Mouse (Mus musculus): ENCODE results near the gene Lrrc10b.

The Lrrc10b gene

GRCm38 (mm10) chr19:10444685-10445369, 12.4 kb downstream of the Lrrc10b start:
- intact Hi-C loops (cut with DNase I) = loop anchor here (10.0 kb wide), 1 partner anchor 190 kb away; no protein-coding TSS in a partner anchor

- intact Hi-C loops (cut with DNase I) = loop anchor here (2.0 kb wide), 1 partner anchor 105 kb away; no protein-coding TSS in a partner anchor
Observed at GRCm38 (mm10) chr19:10437521-10437920, 19.8 kb downstream of the Lrrc10b start.

- intact Hi-C loops (cut with DNase I) = loop anchor here (2.0 kb wide), 1 partner anchor 104 kb away; no protein-coding TSS in a partner anchor
Observed at GRCm38 (mm10) chr19:10436726-10437125, 20.5 kb downstream of the Lrrc10b start.

DNA sequence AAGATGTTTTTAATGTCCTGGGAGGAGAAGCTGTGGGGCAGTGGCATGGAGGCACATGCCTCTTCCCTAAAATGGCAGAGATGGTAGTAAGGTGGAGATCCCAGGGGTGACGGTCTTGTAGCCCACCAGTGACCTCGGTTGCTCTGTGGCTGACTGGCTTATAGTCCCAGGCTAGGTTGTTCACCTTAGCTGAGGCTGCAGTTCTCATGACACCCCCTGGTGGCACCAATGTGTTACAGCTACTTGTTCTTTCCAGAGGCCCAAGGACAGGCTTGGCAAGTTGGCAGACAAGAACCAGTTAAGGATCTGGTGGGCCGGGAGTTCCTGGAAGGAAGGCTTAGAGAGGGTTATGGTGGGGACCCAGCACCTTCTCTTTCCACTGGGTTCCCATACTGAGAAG, 21.4 kb downstream of the Lrrc10b start:
- intact Hi-C loops (cut with DNase I) = loop anchor here (2.0 kb wide), 1 partner anchor 103 kb away; no protein-coding TSS in a partner anchor

DNA sequence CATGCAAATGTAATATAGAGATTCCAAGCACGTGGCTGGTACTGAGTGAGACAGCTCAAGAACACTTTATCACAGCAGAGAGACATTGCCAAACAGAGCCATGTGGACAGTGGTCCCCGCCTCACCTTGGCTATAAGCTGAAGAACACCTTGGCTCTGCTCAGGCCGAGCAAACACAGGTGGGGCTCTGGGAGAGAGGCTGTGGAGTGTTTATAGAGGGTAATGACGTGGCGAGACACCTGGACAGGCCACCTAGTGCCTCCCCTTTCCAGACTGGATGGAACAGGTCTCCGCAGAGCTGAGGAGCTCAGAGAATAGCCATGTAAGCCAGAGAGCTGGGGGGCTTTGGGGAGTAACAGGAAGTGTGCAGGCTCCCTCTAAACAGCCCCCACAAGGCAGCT, 22.3 kb downstream of the Lrrc10b start:
- intact Hi-C loops (cut with DNase I) = no loop called here

DNA sequence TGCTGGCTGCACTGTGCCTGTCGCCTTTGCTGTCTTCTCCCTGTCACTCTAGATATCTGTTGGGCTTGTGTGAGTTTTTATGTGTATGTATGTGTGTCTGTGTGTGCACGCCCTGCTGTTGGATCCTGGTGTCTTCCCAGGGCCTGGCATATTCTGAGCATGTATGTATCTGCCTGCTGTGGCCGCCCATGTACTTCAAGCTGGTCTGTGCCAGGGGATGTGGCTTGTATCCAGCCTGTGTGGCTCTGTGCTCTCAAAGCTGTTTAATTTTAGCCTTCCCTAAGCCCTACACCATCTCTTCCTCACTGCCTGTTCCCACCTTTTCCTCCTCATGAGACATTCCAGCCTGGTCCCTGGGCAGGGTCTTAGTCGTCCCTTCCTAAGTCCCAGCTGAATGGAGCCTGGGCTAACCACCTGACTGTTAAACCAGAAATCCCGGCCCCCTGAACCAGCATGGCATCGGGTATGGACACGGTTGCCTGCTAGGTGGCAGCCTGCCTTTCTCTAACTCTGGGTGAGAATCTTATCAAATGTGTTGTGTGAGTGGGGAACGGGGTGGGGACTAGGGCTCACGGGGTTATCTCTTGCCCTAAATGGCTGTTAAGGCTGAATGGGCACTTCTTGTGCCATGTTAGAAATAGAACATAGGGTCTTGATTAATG, 23.3 kb downstream of the Lrrc10b start:
- intact Hi-C loops (cut with DNase I) = no loop called here

- intact Hi-C loops (cut with DNase I) = no loop called here
Observed at GRCm38 (mm10) chr19:10433225-10433624, 24.0 kb downstream of the Lrrc10b start.

- intact Hi-C loops (cut with DNase I) = no loop called here
Observed at GRCm38 (mm10) chr19:10431841-10432240, 25.4 kb downstream of the Lrrc10b start.

DNA sequence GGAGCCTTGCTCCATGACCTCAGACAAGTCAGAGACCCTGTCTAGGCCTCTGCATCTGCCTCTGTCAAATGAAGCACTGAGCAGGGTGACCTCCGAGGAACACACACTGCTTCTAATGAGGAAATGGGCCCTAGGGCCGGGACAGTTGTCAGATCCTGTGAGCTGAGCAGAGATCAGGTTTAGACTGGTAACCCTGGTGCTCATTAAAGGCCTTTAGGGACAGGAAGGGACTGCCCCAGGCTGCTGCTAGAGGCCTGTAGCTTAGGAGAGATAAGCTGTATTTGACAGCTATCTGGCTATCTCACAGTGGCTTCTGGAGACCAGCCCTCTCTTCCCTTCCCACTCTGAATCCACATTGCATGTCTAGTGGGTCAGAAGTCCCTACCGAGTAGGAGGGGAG, 25.9 kb downstream of the Lrrc10b start:
- intact Hi-C loops (cut with DNase I) = no loop called here

GRCm38 (mm10) chr19:10429371-10429770, 27.9 kb downstream of the Lrrc10b start:
- intact Hi-C loops (cut with DNase I) = no loop called here

DNA sequence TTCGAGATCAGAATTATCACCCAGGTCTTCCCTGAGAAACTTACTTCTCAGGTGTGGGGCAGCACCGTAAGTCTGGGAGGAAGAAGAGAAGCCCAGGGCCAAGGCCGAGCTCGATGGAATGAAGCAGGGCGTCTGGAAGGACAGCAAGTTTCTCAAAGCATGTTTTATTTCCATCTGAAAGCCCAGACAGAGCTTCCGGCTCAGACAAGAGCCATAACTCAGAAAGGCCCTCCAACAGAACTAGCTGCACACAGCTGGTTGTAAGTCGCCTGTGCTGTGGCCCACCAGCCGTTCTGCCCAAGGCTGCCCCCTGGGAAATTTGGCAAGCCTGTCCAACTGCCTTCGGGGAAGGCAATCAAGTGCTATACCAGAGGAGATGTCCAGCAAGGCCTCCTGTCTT, 29.8 kb downstream of the Lrrc10b start:
- intact Hi-C loops (cut with DNase I) = no loop called here

GRCm38 (mm10) chr19:10426793-10427192, 30.5 kb downstream of the Lrrc10b start:
- intact Hi-C loops (cut with DNase I) = no loop called here

DNA sequence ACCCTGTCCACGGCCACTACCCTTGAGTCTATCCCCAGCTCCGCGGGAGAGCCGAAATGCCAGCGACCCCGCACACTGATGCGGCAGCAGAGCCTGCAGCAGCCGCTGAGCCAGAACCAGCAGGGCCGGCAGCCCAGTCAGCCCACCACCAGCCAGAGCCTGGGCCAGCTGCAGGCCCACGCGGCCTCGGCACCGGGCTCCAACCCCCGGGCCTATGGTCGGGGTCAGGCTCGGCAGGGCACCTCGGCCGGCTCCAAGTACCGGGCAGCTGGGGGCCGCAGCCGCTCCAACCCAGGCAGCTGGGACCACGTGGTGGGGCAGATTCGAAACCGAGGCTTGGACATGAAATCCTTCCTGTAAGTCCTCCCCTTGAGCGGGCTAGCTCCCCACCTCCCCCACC, 31.0 kb downstream of the Lrrc10b start:
- intact Hi-C loops (cut with DNase I) = no loop called here

- intact Hi-C loops (cut with DNase I) = no loop called here
Observed at GRCm38 (mm10) chr19:10425484-10426270, 31.6 kb downstream of the Lrrc10b start.

DNA sequence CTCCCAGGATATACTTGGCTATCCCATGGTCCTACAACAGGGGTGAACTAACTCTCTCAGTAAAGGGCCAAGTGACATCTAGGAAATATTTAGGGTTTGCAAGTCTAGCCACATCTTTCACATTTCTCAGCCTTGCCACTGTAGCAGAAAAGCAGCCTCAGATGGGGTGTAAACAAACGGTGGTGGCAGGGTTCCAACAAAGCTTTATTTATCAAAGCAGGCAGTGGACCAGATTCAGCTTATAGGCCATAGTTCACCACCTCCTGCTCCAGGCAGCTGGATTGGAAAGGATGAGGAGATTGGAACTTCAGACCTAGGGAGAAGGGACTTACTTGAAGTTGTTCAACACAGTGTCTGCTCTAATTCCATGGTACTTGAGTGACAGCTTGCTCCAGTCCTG, 32.5 kb downstream of the Lrrc10b start:
- intact Hi-C loops (cut with DNase I) = no loop called here

GRCm38 (mm10) chr19:10421986-10422976, 35.0 kb downstream of the Lrrc10b start:
- intact Hi-C loops (cut with DNase I) = no loop called here

DNA sequence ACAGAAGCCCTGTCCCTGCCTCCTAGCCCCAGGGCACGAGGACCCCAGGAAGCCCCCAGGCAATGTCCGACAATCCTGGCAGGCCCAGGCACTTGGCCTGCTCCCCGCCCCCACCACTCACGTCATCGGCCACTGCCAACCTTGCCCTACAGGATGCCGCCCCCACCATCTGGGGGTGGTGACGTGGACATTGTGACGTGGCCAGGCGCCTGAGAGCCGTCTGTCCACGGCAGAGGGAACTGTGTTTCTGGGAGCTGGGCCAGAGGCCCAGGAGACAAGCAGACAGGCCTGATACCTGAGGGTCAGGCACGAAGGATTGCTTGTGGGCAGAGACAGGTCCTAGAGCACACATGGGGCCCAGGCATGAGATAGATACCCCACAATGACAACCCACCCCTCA, 39.8 kb downstream of the Lrrc10b start:
- intact Hi-C loops (cut with DNase I) = no loop called here

- intact Hi-C loops (cut with DNase I) = no loop called here
Observed at GRCm38 (mm10) chr19:10416889-10417288, 40.4 kb downstream of the Lrrc10b start.

DNA sequence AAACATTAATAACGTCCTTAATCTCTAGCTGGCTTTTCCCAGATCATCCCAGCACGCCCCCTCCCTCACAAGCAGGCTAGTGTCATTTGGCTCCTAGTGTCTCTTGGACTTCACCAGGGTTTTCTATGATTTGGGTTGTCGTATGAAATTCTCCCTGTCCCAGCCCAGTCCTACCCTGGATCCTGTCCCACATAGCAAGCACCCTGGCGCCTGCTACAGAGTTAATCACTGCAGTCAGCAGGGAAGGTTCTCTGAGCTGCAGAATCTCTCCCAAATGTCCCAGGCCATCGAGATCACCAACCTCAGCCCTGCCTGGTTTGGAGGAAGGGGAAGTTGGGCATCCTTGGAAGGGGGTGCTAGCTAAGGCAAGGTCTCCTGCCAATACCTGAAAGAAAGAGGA, 41.8 kb downstream of the Lrrc10b start:
- intact Hi-C loops (cut with DNase I) = no loop called here

DNA sequence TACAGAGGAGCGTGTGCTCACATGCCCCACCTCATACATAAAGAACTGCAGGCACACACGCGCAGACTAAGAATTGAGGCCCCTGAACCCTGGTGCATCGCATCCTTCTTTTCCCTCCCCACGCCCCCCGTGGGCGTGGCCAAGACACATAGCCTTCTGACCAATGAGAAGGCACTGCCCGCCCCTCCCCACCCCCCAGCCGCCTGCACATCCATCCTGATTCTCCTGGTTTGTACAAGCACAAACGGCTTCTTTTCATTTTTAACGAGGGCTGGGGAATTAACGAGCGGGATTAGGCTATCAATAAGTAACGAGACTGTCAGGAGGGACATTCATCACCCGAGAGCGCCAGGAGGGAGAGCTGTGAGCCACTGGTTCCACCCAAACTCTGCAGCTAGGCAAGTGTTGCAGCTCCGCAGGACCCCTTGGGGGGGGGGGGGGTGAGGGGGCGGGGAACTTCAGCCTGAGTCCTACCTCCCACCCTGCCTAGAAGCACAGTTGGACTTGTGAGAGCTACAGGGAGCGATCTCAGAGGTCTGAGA, 43.5 kb downstream of the Lrrc10b start:
- intact Hi-C loops (cut with DNase I) = no loop called here

Data from adrenal gland (tissue).